Mouse (Mus musculus): ENCODE measurements around the gene Pde2a. TPM values are rescaled to one million over a fixed set of nuclear protein-coding genes. Genes with fewer than 3 reads are reported as not detected.
A peak's percentile ranks its signal among the peaks of the same experiment; 100 is the strongest.
"Not testable (repeated sequence)": the region's sequence is repeated elsewhere in the genome, so short reads cannot be mapped to it uniquely, and the experiment has no call there.

Gene Pde2a
- total RNA-seq, 2 experiments from 2014 or later, result 163 to 207 TPM

GRCm38 (mm10) chr7:101514768-101515167, 93.3 kb downstream of the Pde2a start:
- no peak for DNase-seq

DNA sequence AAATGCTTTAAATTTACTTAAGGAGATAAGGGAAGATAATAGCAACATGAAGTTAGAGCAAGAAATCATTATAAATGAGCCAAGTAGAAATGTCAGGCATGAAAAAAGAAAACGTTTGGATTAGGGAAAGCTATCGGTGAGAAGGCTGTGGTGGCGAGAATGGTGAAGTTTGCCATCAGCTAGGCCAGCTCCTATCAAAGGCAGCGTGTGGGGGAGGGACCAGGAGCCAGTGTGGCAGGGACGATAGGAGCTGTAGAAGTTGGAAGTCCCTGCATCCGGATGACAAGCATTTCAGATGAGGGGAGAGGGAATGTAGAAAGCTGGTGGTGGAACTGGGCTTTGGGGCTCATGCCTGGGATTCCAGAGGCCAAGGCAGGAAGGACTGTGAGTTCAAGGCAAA, 93.8 kb downstream of the Pde2a start:
- peak in 1 of 2 experiments; percentile 23 for DNase-seq

DNA sequence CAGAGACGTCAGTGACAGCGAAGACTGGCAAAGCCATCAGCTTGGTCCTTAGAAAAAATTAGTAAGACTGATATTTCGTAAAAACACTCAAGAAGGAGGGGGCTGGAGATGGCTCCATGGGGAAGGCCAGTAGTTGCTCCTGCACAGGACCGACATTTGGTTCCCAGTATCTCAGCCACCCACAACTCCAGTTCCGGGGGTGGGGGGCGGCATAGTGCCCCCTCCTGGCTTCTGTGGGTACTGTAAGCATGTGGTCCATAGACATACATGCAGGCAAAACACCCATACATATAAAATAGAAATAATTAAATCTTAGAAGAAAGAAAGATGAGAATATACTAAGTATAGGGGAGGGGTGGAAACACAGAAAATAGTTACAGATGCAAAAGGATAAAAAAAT, 95.0 kb downstream of the Pde2a start:
- DNase-seq, result no peak

DNA sequence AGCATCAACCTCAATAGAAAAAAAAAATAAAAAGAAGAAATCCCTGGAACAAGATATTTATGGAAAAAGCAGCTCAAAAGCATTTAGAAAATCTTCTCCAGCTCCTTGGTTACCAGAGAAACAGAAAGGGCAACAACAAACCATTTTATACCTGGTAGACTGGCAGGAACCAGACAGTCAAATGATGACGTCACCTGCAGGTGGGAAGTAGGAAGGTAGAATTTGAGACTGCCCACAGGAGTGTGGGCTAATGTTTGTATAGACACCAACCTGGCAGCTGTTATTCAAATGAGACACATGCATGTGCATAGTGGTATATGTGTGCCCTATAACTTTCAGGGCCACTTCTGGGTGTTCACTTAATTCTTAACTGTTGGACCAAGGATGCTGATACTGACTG, 100.2 kb downstream of the Pde2a start:
- DNase-seq, result no peak

GRCm38 (mm10) chr7:101523205-101523604, 101.7 kb downstream of the Pde2a start:
- DNase-seq, result no peak

- DNase-seq, result no peak
Observed at GRCm38 (mm10) chr7:101526484-101526883, 105.0 kb downstream of the Pde2a start.

GRCm38 (mm10) chr7:101534428-101534827, 112.9 kb downstream of the Pde2a start:
- DNase-seq, result no peak

DNA sequence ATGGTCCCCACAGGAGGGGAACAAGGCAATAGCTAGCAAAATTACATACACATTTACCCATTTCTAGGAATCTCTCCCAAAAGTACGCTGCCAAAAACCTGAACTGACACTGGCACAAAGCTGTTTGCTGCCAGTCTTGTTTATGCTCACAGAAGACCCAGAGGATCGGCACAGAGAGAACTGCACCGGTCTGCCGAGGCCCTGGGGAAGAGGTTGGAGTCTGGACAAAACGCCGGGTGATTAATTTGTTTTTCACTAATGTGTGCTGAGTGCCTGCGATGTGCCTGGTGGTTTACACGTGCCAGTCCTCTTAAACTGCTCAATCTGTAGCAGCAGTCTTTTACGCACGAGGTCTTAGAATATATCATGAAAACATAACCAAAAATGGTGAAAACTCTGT, 113.6 kb downstream of the Pde2a start:
- peak in 1 of 2 experiments; percentile 28 for DNase-seq

- peak; percentile 35 to 57 for DNase-seq
Observed at GRCm38 (mm10) chr7:101535517-101535916, 114.0 kb downstream of the Pde2a start.

DNA sequence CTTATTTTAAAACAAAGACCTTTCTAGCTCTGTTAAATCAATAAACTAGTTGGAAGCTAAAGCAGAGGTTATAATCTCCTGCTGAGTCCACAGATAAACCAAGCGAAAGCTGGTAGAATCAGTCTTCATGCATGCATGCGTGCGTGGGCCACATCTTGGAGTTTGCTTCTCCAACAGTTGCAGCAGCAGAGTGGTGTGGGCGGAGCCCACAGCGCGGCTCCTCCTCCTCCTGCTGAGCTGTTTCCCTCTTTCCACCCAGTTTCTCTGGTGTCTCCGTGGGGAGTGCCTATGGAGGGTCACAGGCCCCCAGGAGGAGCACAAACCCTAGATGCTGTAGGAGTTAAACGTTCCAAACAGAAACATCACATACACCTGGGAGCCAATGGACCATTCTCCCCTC, 116.0 kb downstream of the Pde2a start:
- DNase-seq, result peak in 1 of 2 experiments; percentile 22

GRCm38 (mm10) chr7:101538141-101538933, 116.8 kb downstream of the Pde2a start:
- DNase-seq, result peak; percentile 54 to 66

- no peak for DNase-seq
Observed at GRCm38 (mm10) chr7:101539774-101540173, 118.3 kb downstream of the Pde2a start.

- DNase-seq, result no peak
Observed at GRCm38 (mm10) chr7:101540684-101541083, 119.2 kb downstream of the Pde2a start.

- peak; percentile 73 to 82 for DNase-seq
Observed at GRCm38 (mm10) chr7:101541132-101541531, 119.6 kb downstream of the Pde2a start.

- no peak for DNase-seq
Observed at GRCm38 (mm10) chr7:101541734-101542133, 120.2 kb downstream of the Pde2a start.

GRCm38 (mm10) chr7:101547651-101548050, 126.2 kb downstream of the Pde2a start:
- DNase-seq, result no peak

DNA sequence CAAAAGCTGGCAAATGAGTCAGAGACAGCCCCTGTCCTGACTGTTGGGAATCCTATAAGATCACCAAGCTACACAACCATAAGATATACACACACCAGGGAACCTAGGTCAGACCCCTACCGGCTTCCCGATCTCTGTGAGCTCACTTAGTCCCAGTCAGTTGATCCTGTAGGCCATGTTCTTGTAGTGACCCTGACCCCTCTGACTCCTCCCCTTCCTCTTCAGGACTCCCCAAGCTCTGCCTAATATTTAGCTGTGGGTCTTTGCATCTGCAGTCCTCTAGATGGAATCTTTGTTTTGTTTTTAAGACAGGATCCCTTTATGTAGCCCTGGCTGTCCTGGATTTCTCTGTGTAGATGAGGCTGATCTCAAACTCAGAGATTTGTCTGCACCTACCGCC, 127.8 kb downstream of the Pde2a start:
- DNase-seq, result no peak

DNA sequence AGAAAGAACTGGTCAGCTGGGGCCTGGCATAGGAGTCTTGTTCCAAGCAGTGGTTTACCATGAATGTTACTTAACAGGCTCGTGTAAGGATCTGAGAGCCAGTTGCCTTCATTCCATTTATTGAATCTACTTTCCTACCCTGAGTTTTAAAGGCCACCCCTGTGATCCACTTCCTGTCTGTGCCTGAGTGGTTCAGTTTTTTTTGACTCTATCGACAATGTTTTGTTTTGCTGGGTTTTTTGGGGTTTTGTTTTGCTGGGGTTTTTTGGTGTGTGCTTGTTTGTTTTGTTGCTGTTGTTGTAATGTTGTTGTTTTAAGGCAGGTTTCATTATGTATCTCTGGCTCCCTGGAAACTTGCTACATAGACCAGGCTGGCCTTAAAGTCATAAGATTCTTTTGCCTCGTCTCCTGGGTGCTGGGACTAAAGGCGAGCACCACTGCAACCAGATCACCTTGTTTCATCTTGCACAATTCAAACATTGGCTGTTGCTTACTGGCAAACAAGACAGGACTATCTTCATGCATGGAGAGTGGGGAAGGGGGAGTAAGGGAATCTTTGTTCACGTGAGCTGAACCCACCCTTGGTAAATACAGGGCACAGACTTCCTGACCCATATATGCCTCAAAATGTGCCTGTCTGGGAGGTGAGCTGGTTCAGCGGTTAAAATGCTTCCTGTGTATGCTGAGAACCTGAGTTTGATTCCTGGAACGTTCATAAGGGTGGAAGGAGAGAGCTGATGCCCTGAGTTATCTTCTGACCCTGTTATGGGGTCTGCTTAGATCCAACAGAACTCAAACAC, 129.4 kb downstream of the Pde2a start:
- DNase-seq, result no peak

GRCm38 (mm10) chr7:101551530-101551929, 130.0 kb downstream of the Pde2a start:
- no peak for DNase-seq

DNA sequence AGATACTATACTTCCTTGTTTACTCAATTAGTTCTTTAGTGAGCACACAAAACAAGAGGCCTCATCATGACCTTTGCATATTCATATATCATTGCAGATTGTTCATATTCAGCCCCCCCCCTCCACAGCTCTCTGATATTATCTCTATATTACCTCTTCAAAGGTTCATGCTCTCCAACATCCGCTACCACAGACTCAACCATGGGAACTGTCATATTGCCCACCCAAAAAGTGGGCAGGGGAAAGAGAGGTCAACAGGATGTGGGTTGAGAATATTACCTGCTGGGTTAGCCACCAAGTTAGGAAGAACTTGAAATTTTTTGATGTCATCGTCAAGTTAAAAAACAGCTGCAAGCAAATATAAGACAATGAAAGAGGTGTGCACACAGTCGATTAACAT, 134.0 kb downstream of the Pde2a start:
- DNase-seq, result not testable (repeated sequence)

DNA sequence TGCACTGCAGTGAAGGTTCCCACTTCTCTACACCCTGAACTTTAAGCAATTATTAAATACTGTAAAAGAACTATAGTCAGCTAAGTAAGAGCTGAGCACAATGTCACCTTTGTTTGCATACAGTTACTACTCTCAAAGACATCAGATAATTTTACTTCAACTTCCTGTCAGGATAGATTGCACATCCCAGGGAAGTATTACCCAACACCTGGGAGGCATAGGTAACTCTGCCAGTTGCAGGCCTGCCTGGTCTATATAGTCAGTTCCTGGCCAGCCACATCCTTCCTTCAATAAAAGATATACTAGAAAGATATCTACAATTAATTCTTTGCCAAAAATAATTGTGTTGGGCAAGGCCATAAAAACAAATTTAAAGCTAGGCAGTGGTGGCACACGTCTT, 135.9 kb downstream of the Pde2a start:
- no peak for DNase-seq

- not testable (repeated sequence) for DNase-seq
Observed at GRCm38 (mm10) chr7:101559393-101559792, 137.9 kb downstream of the Pde2a start.

All from adrenal gland, postnatal 36 days (tissue).